Mouse (Mus musculus): ENCODE data around the gene Impdh1.

Gene Impdh1

DNA sequence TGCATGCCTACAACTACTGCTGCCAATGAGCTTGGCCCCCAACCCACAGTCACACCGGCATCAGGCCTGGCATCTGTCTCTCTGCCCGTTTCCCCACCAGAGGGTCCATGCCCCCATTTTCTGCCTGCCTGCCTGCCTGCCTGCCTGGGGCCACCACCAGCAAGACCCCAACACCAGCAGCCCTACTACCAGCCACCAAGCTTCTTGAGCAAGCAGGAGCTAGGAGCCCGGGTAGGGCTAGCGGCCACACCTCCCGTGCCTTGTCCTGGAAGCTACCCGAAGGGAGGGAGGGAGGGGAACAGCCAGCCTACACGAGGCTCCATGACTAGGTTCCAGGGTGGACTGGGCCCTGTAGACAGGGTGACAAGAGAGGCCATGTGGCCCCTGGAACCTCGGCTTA lies 14.2 kb downstream of the Impdh1 start:
- TF ChIP-seq GATA4 (IDR thresholded peaks at IDR 0.05; ENCODE audit: insufficient replicate concordance, low read length), result no peak

DNA sequence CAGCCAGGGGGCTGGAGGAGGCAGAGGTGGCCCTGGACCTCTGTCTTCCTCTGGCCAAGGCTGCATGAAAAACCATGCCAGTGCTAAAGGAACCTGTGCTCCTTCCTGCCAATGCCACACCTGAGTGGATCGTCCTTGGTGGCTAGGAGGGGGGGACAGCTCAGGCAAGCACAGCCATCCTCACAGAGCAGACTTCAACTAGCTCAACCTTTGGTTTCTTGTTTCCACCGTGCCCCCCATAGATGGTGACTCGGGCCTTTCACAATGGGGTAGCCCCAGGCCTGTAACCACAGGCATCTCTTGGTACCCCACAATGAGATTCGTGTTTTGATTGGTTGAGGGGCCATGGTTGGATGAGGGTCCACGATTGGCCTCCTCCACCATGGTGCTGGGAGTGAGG lies 14.8 kb downstream of the Impdh1 start:
- TF ChIP-seq GATA4 (IDR thresholded peaks at IDR 0.05; ENCODE audit: insufficient replicate concordance, low read length), result no peak

DNA sequence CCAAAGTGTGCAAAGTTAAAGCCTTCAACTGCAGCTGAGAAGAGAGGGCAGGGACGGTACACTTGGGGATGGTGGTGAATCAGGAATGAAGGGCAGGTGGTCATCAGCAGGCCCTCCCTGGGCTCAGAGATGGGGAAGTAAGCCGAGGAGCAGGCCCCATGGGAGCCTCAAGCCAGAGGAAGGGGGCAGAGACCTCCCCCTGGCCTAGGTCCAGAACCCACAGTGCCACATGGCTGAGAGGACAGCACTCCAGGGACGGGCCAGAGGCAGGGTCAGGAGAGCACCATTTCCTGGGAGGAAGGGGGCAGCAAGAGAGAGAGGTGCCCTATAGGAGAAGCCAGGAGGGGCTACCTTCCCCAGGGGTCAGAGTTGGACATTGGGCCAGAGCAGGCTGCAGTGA lies 15.7 kb downstream of the Impdh1 start:
- no peak for TF ChIP-seq GATA4 (IDR thresholded peaks at IDR 0.05; ENCODE audit: insufficient replicate concordance, low read length)

DNA sequence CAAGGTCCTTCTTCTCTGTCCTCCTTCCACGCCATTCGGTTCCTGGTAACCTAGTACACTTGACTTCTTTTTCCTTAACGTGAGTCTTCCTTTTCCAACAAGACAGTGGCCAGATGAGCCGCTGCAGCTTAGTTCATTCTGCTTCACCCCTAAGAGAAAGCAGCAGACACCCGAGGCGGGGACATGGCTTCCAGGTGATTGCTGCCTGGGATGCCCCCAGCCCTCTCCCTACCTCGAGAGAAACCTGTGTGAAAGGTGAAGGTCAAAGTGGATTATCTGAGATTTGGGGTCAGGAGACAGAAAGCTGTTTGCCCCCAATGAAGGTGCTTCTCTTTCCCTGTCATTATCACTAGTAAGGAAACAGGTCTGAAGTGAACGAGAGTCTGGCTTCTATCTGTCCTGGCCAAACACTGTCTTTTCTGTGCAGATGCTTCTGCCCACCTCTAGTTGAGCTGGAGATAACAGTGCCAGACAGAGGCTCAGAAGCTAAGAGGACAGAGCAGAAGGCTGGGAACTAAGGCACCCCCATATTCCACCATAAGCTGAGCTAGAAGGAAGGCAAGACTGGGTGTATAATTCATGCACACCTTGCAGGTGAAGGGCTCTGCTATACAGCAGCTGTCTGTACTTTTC lies 16.8 kb downstream of the Impdh1 start:
- no peak for TF ChIP-seq GATA4 (IDR thresholded peaks at IDR 0.05; ENCODE audit: insufficient replicate concordance, low read length)

DNA sequence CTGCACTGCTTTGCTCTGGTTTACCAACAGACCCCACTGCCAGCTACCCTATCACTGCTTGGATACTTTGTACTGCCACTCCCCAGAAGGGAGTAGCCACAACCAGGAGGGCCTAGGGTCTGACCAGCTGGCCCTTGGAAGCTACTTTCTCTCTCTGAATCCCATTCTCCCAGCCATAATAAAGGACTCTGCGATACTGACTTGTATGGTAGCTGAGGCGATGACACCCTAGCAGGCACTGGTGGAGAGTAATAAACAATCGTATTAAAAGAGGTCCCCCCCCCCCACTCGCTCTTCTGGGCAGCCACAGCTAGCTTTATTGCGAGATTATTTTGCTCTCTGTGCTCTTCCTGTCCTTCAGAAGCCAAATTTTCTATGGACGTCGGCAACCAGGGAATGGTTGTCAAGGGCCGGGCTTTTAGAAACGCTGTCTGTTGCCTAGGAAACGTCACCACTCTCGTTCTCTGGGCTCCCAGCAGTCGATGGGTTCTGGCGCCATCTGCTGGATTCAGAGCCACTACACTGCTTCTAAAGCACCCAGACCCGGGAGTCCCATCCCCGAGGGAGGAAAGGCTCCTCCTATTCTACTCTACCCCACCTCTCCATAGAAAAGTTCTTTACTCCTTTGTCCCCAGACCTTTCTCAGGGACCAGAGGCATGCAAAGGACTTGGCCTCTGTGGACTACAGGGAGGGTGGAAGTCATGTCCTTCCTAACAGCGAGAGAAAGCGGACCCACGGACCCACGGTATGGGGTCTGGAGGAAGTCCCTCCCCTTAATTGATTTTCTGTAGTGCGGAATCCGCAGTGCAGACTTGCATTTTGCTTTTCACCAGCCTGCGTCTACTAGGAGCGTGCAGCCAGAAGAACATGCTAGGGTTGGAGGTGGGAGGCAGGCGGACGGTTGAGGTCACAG lies 17.6 kb downstream of the Impdh1 start:
- TF ChIP-seq GATA4 (IDR thresholded peaks at IDR 0.05; ENCODE audit: insufficient replicate concordance, low read length), result no peak

DNA sequence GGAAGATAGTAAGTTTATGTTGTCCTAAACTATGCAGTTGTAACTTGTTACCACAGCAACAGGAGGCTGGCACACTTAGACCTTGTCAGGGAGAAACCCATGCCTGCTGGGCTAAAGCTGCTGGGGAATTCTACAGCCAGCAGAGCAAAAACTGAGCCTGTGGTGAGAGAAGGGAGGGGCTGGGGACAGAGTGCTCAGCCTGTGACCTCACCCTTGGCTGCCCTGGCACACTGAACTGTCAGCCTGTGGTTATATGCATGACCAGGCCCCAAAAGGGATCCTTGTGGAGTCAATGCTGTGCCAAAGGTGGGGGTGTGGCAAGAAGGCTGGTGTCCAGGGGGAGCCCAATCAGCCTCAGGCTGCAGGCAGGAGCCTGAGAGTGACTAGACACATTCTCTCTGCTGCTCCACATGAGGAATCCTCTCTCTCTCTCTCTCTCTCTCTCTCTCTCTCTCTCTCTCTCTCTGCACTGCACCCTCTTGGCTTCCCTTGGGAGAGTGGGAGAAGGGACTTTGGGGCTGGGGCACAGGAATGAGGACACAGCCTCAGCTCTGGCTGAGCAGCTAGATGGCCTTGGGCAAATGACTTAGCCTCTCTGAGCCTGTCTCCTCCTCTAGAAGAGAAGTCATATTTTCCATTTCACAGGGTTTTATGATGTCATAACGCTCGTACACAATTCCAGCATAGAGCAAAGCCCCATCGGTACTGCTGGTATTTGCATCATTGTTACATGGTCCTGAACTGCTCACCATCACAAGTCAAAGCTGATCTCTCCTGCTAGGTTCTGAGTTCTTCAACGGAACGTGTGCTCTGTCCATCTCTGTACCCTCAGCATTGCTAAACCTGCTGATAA lies 20.1 kb downstream of the Impdh1 start:
- no peak for TF ChIP-seq GATA4 (IDR thresholded peaks at IDR 0.05; ENCODE audit: insufficient replicate concordance, low read length)

DNA sequence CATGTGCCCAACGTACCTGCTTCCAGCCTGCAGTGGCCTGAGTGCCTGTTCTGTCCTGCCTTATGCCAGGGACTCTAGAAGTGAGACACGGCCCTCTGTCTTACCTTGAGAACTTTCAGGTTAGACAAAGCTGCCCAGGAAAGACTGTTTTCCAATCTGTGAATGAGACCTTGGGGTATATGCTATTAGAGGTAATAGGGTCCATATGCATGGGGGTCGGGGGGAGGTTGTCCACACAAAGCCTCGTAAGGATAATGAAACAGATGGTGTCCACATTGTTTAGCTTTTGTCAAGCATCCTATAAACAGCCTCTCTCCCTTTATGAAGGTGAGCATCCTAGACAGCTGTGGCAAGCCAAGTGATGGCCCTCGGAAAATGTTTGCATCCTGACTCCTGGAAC lies 21.0 kb downstream of the Impdh1 start:
- no peak for TF ChIP-seq GATA4 (IDR thresholded peaks at IDR 0.05; ENCODE audit: insufficient replicate concordance, low read length)

DNA sequence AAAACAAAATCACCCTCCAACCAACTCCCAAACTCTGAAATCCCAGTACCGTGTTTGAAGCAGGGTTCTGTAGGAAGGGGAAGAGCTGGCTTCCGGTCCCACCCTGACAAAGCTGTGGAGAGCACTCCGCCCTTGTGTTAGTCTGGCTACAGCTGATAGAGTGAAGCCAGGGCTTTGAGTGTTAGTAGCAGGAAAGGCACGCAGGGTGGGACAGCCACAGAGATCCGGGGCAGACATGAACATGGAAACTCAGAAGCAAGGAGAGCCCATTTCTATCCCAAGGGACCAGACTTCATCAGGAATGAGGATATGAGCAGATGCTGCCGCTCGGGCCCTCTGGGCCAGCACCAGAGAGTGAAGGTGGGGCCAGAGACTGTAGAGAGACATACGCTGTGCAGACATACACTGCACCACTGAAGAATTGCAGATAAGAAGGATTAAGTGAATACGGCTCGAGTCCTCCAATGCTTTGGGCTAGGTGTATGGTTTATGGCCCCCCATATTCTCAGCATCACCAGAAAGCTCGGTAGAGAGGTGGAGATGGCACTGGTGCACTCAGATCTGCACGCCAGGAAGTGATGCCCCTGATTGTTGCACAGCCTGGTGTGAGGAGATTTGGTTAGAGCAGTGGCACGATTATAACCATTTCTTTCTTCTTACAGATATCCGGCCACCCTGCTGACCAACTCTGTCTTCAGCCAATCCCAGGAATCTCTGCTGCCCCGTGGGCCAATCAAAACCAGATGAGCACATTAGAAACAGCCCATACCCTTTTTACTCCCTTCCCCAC lies 22.0 kb downstream of the Impdh1 start:
- no peak for TF ChIP-seq GATA4 (IDR thresholded peaks at IDR 0.05; ENCODE audit: insufficient replicate concordance, low read length)

DNA sequence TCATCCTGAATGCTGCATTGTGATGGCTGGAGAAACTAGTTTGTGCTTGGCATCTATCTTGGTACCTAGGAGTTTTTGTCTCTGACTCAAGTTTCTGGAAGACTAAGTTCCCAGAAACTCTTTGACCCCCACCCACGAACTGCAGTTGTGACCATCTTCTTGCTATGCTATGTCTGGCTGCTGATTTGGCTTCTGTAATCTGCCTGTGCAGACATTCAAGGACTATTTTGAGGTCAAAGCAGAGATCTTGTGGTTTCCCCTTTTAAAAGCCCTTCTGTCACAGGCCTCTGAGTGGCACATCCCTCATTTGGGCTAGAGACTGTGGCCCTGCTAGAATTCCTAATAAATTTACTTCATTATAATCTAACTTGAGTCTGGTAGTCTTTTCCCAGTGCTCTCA lies 28.2 kb downstream of the Impdh1 start:
- TF ChIP-seq GATA4 (IDR thresholded peaks at IDR 0.05; ENCODE audit: insufficient replicate concordance, low read length), result no peak

DNA sequence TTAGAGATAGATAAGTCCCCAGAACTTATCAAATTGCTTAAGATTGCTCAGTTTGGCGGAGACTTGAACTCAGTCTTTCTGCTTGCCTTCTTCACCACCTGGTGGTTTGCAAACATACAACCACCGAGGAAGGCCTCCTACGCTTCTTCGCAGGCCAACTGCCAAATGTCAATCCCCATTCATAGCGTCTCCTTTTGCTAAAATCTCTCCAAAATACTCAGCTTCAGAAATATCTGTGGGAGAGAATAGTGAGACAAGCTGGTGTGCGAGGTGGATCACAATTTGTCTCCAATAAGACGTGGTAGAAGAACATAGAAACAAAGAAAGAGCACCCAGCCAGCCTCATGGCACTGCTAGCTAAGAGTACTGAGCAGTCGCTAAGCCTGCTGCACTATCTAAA lies 36.3 kb downstream of the Impdh1 start:
- TF ChIP-seq GATA4 (IDR thresholded peaks at IDR 0.05; ENCODE audit: insufficient replicate concordance, low read length), result no peak

DNA sequence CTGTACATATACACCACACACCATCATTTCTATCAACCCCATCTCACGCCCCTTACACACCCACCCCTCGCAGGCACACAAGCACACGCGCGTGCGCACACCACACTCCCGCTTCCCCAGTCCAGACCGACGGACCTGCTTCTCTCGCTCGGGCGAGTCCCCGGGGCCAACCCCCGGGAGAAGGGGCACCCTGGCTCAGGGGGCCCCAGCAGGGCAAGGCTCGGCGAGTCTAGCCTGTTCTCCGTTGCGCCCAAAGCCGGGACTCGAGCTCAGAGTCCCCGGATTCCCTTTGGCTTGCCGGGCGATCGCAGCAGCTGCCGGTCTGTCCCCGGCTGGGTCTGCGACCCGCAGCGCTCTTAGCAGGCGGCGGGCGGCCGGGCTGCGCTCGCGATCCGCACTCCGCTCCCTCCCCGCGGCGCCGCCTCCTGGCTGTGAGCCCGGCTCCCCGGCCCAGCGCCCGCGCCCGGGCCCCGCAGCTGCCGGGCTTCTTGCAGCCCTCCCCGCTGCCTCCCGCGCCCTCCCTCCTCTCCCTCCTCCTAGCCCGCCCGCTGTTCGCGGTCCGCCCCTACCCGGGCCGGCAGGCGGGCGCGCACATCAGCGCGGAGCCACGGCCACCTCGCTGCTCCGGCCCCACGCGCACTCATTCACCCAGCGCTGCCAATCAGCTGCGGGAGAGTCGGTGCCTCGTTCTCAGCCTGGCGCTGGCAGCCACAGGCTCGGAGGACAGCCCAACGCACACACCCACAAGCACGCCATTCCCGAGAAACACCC lies 37.1 kb downstream of the Impdh1 start, which contains the start of gene Prrt4:
Gene Prrt4, minus strand, starts transcription at position 697 of the 771 bp plus-strand sequence.
- TF ChIP-seq GATA4 (IDR thresholded peaks at IDR 0.05; ENCODE audit: insufficient replicate concordance, low read length), result no peak

DNA sequence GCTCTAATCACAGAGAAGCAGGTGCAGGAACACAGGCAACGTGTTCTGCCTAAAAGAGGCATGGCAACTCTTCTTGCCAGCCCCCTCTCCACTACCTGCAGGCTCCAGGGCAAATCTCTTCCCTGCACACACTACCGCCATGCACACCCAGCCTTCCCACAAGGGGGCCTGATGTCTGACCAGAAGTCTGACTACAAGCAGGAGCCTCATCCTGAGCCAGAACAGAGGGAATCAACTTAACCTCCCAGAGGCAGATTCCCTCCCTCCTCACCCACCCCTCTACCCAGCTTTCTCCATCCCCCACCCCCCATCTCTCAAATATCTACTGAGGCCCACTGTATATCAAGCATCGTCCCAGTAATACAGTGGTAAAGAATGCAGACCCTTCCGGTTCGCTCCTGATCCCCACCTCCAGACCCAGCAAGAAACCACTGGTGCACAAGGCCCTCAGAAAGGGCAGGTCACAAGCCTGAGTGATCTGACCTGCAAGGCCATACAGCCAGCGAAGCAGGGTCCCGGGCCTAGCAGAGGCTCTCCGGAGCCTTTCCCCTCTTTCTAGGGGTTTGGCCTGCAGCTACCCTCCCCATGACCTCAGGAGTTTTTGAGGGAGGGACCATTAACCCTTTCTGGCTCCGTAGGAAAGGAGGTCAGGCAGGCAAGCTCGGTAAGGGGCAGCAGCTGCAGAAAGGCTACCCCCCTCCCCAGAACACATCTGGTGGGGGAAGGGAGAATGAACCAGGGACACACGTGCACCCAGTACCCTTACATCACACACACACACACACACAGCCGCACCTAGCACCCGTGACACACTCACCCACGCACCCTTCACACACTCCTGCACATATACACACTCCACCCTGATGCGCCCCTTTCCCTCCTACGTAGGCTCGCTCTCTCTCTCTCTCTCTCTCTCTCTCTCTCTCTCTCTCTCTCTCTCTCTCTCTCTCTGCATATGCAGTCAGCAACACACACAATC lies 38.0 kb downstream of the Impdh1 start:
- no peak for TF ChIP-seq GATA4 (IDR thresholded peaks at IDR 0.05; ENCODE audit: insufficient replicate concordance, low read length)

DNA sequence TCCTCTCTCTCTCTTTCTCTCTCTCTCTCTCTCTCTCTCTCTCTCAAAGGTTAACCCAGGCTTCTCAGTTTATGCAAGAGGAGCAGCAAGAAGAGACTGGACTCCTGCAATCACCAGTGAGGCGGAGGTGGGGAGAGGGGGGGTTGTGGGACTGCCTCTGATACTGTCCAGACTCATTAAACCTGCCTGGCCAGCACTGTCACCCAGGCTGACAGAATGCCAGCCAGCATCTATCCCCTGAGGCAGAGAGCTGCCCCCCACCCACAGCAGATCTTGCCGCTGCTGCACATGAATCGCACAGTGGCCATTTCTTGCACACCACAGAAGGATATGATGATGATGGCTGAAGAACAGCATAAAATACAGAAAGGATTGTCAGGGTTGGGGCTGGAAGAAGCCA lies 41.1 kb downstream of the Impdh1 start:
- no peak for TF ChIP-seq GATA4 (IDR thresholded peaks at IDR 0.05; ENCODE audit: insufficient replicate concordance, low read length)

All from liver, adult (tissue).